Mouse (Mus musculus): ENCODE data around the gene Rbm33. TPM values are rescaled to one million over a fixed set of nuclear protein-coding genes. Genes with fewer than 3 reads are reported as not detected.
A peak's percentile ranks its signal among the peaks of the same experiment; 100 is the strongest.

The Rbm33 gene
- polyA plus RNA-seq, 1 experiment from 2014 or later: 15.0 TPM

DNA sequence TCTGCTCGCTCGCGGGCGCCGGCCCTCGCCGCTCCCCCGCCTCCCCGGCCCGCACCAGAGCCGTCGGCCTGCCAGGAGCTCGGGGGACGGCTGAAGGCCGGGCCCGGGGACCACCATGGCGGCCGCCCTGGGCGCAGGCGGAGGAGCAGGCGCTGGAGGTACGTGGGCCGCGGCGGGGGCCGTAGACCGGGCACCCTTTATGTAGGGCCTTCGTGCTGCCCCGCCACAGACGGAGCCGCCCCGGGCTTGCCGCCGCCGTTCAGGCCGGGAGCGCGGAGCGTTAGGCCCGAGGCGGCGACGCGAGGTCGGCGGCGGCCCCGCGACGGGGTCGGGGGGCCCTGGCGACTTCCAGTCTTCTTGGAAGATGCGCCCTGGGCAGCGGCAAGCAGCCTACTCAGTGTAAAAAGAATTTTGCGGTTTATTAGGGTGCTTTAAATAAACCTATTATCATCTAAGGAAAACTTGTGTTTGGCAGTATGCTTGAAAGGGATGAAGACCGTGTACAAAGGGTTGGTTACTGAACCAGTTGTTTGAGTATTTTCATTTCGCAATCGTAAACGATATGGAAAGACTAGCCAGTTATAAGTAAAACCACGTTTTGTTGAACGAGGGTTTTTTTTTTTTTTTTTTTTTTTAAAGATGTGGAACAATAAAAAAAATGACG lies 464 bp downstream of the Rbm33 start:
- no peak for DNase-seq (ENCODE audit: low spot score)
- Histone ChIP-seq H3K27me3 (replicated peaks; ENCODE audit: control insufficient read depth, insufficient read depth, low read length) (no peaks in the 10 kb centered on the region), H3K4me3 (ENCODE audit: low read depth, low read length) (peak overlapping the region; percentile 98), H3K4me1 (ENCODE audit: control insufficient read depth, insufficient read depth, low read length) (peaks cover 22% of the 10 kb centered on the region), H3K27ac (replicated peaks; ENCODE audit: low read depth, low read length) (peak overlapping the region; percentile 100), H3K4me2 (ENCODE audit: low read depth, low read length) (peak overlapping the region; percentile 75), H3K9ac (ENCODE audit: low read depth, low read length) (peak overlapping the region; percentile 99), H3K36me3 (ENCODE audit: control insufficient read depth, insufficient read depth, low read length) (peaks cover 8% of the 10 kb centered on the region; the same call in 1 of the 2 replicates), H3K9me3 (ENCODE audit: control insufficient read depth, low read length) (no peaks in the 10 kb centered on the region)
- peak; percentile 76 for ATAC-seq (ENCODE audit: low read depth)
- WGBS: 1% methylated on average over 34 of the region's 62 CpGs

DNA sequence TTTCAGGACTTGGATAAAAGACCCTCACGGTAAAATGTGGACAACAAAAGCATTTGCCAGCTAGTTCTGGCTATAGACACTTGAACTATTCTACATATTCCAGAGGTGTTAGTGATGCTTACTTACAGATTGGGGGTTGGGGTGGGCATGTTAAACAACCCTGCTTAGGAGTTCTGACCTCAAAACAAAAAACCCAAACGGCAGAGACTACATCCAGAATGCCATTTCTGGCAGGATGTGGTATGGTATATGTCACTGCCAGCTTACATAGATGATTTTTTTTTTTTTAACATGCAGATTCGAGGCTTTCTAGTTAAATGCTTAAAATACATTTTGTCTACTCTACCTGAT lies 971 bp downstream of the Rbm33 start:
- Histone ChIP-seq H3K36me3 (ENCODE audit: control insufficient read depth, insufficient read depth, low read length) (peaks cover 8% of the 10 kb centered on the region; the same call in 1 of the 2 replicates), H3K27me3 (replicated peaks; ENCODE audit: control insufficient read depth, insufficient read depth, low read length) (no peaks in the 10 kb centered on the region), H3K4me2 (ENCODE audit: low read depth, low read length) (peak overlapping the region; percentile 75), H3K9me3 (ENCODE audit: control insufficient read depth, low read length) (no peaks in the 10 kb centered on the region), H3K9ac (ENCODE audit: low read depth, low read length) (peak overlapping the region; percentile 99), H3K4me3 (ENCODE audit: low read depth, low read length) (peak overlapping the region; percentile 98), H3K4me1 (ENCODE audit: control insufficient read depth, insufficient read depth, low read length) (peaks cover 22% of the 10 kb centered on the region), H3K27ac (replicated peaks; ENCODE audit: low read depth, low read length) (peak overlapping the region; percentile 100; the same call in 1 of the 2 replicates)
- DNase-seq (ENCODE audit: low spot score): peak; percentile 20
- ATAC-seq (ENCODE audit: low read depth): no peak
- WGBS: under 1% methylated on average over 3 of the region's 3 CpGs

DNA sequence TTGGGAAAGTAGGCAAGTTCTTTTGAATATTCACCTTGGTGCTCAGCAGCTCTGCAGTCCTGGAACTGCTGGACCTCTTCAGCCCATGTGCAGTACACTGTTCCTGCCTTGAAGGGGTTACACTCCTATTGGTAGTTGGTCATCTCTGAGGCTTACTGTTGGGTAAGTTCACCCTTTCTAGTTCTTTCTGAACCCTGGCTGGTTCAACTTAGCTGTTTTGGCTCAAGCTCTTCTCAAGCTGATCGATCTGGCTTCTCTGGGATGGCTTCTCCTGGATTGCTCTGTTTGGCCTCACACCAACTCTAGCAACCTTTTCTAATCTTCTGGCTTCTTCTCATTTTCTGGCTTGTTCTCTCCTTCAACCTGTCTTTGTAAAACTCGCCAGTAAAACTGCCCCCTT lies 1.8 kb downstream of the Rbm33 start:
- Histone ChIP-seq H3K4me3 (ENCODE audit: low read depth, low read length) (peak overlapping the region; percentile 98), H3K4me2 (ENCODE audit: low read depth, low read length) (peak overlapping the region; percentile 75), H3K27ac (replicated peaks; ENCODE audit: low read depth, low read length) (no peak overlapping the region), H3K27me3 (replicated peaks; ENCODE audit: control insufficient read depth, insufficient read depth, low read length) (no peaks in the 10 kb centered on the region), H3K4me1 (ENCODE audit: control insufficient read depth, insufficient read depth, low read length) (peaks cover 22% of the 10 kb centered on the region), H3K36me3 (ENCODE audit: control insufficient read depth, insufficient read depth, low read length) (peaks cover 8% of the 10 kb centered on the region; the same call in 1 of the 2 replicates), H3K9ac (ENCODE audit: low read depth, low read length) (peak overlapping the region; percentile 99), H3K9me3 (ENCODE audit: control insufficient read depth, low read length) (no peaks in the 10 kb centered on the region)
- DNase-seq (ENCODE audit: low spot score) (no peak), ATAC-seq (ENCODE audit: low read depth) (no peak)
- 63% methylated on average over 2 of the region's 2 CpGs for WGBS

DNA sequence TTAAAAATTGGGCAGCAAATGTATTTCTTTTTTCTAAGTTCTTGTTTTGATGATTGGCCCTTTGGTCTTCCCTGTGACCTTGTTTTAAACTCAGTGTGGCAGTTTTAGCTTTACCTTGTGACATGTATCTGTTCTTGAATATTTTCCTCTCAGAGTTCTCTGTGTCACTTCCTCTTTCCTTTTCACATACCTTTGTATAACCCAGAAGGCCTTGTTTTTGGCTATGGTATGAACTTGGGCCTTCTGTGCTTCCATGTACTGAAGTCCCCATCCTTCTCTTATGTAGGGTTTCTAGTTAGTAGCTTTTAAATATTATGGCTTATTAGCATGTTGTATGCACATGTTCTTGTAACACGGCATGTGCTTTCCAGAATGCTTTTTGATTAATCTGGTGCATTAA lies 4.8 kb downstream of the Rbm33 start:
- H3K4me1 ChIP-seq (ENCODE audit: control insufficient read depth, insufficient read depth, low read length): peaks cover 22% of the 10 kb centered on the region
- WGBS: 96% methylated on average over 1 of the region's 1 CpGs
- DNase-seq (ENCODE audit: low spot score) (no peak), ATAC-seq (ENCODE audit: low read depth) (no peak)
- H3K27ac ChIP-seq (replicated peaks; ENCODE audit: low read depth, low read length): no peak overlapping the region
- H3K9me3 ChIP-seq (ENCODE audit: control insufficient read depth, low read length): no peaks in the 10 kb centered on the region
- no peak overlapping the region for H3K4me3 ChIP-seq (ENCODE audit: low read depth, low read length)
- peaks cover 8% of the 10 kb centered on the region; the same call in 1 of the 2 replicates for H3K36me3 ChIP-seq (ENCODE audit: control insufficient read depth, insufficient read depth, low read length)
- no peaks in the 10 kb centered on the region for H3K27me3 ChIP-seq (replicated peaks; ENCODE audit: control insufficient read depth, insufficient read depth, low read length)
- no peak overlapping the region for H3K9ac ChIP-seq (ENCODE audit: low read depth, low read length)
- H3K4me2 ChIP-seq (ENCODE audit: low read depth, low read length): no peak overlapping the region

DNA sequence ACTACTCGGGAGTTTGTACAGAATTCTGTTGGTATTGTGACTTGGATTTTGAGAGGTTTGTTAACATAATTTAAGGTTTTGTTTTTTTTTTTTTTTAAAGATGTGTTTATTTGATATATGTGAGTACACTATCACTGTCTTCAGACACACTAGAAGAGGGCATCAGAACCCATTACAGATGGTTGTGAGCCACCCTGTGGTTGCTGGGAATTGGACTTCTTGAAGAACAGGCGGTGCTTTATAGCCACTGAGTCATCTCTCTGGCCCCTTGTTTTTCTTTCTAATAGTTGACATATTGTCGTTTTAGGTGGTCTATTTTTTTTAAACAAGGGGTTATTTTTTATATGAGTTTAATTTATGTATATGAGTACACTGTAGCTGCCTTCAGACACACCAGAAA lies 5.3 kb downstream of the Rbm33 start:
- no peak for ATAC-seq (ENCODE audit: low read depth)

DNA sequence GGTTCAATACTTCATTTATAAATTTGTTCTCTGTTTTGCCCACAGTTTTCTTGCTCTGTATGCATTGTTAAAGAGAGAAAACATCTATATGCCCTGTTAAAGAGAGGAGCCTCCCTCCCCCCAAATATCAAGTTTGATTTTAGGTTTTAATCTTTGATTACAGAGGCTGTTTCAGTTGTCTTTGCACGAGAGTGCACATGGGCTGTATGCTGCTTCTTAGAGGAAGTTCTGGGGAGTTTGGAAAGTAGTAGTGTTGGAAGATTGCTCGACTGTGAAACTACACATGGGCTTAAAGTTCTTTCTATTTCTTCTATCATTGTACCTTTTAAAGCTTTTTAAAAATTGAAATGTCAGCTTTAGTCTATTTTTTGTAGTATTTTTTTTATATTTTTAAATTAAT lies 6.9 kb downstream of the Rbm33 start:
- H3K4me1 ChIP-seq (ENCODE audit: control insufficient read depth, insufficient read depth, low read length): peaks cover 14% of the 10 kb centered on the region
- no peaks in the 10 kb centered on the region for H3K27me3 ChIP-seq (replicated peaks; ENCODE audit: control insufficient read depth, insufficient read depth, low read length)
- WGBS: 80% methylated on average over 2 of the region's 2 CpGs
- no peak for DNase-seq (ENCODE audit: low spot score)
- H3K4me2 ChIP-seq (ENCODE audit: low read depth, low read length): no peak overlapping the region
- ATAC-seq (ENCODE audit: low read depth): no peak
- no peak overlapping the region for H3K4me3 ChIP-seq (ENCODE audit: low read depth, low read length)
- H3K27ac ChIP-seq (replicated peaks; ENCODE audit: low read depth, low read length): no peak overlapping the region
- no peak overlapping the region for H3K9ac ChIP-seq (ENCODE audit: low read depth, low read length)
- peaks cover 6% of the 10 kb centered on the region; the same call in 1 of the 2 replicates for H3K36me3 ChIP-seq (ENCODE audit: control insufficient read depth, insufficient read depth, low read length)
- H3K9me3 ChIP-seq (ENCODE audit: control insufficient read depth, low read length): no peaks in the 10 kb centered on the region

More for the DNA sequence above, 5.3 kb downstream of the Rbm33 start:
- H3K4me1 ChIP-seq (ENCODE audit: control insufficient read depth, insufficient read depth, low read length): peaks cover 22% of the 10 kb centered on the region
- H3K9ac ChIP-seq (ENCODE audit: low read depth, low read length): no peak overlapping the region
- H3K36me3 ChIP-seq (ENCODE audit: control insufficient read depth, insufficient read depth, low read length): peaks cover 8% of the 10 kb centered on the region; the same call in 1 of the 2 replicates
- no peak overlapping the region for H3K4me2 ChIP-seq (ENCODE audit: low read depth, low read length)
- WGBS: 81% methylated on average over 3 of the region's 3 CpGs
- no peak overlapping the region for H3K27ac ChIP-seq (replicated peaks; ENCODE audit: low read depth, low read length)
- H3K9me3 ChIP-seq (ENCODE audit: control insufficient read depth, low read length): no peaks in the 10 kb centered on the region
- no peaks in the 10 kb centered on the region for H3K27me3 ChIP-seq (replicated peaks; ENCODE audit: control insufficient read depth, insufficient read depth, low read length)
- no peak for DNase-seq (ENCODE audit: low spot score)
- H3K4me3 ChIP-seq (ENCODE audit: low read depth, low read length): no peak overlapping the region

DNA sequence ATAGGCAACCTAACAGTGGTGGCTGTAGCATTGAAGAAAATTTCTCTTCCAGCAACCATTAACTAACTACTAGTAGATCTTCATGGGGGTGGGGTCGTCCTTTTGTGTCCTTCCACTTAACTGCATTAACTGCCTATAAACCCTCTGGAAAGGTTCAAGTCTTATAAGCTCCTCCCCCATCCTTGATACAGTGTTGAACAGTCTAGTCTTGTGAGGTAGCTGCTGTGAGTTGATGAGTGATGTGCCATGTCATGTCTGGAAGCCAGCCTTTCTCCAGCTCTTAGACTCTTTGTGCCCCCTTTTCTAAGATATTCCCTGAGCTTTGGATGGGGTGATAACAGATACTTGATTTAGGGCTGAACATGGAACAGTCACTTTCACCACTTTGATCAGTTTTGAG lies 7.5 kb downstream of the Rbm33 start:
- Histone ChIP-seq H3K9ac (ENCODE audit: low read depth, low read length) (no peak overlapping the region), H3K4me3 (ENCODE audit: low read depth, low read length) (no peak overlapping the region), H3K9me3 (ENCODE audit: control insufficient read depth, low read length) (no peaks in the 10 kb centered on the region), H3K36me3 (ENCODE audit: control insufficient read depth, insufficient read depth, low read length) (0 out of 2 replicates have a peak, but pooled peaks cover 5% of the 10 kb centered on the region), H3K4me2 (ENCODE audit: low read depth, low read length) (no peak overlapping the region), H3K4me1 (ENCODE audit: control insufficient read depth, insufficient read depth, low read length) (peaks cover 9% of the 10 kb centered on the region), H3K27ac (replicated peaks; ENCODE audit: low read depth, low read length) (no peak overlapping the region), H3K27me3 (replicated peaks; ENCODE audit: control insufficient read depth, insufficient read depth, low read length) (no peaks in the 10 kb centered on the region)
- ATAC-seq (ENCODE audit: low read depth): no peak
- 74% methylated on average over 1 of the region's 1 CpGs for WGBS
- DNase-seq (ENCODE audit: low spot score): no peak

DNA sequence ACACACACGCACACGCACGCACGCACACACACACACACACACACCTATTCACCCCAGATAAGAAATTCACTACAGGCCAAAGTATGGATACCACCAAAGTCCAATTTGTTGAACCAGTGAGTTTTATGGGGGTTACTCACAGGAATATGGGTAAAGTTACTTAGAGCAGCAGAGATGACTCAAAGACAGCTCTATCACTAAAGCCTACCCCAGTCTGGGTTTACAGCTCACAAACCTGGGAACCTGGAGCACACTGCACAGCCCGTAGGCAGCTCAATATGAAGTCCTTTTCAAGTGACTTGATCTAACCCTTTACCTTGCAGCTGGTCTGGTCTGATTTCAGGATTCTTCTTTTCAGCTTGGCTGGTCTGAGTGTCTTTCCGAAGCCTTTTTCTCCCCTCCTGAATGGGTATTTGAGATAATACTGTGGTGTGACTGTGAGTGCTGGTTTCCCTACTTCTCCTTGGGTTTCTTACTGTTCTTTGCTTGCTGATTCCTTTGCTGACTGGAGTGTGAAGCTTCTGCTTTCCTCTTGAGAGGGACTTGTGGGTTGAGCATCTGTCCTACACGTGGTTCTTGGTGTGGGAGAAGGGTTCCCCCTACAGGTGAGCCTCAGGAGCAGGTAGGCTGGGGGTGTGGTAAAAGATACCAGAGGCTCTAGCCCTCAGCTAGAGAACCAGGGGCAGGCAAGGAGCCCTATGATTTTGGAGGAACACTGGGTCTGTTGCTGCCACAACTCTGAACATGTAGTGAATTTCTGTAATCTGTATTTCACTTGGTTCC lies 12.3 kb downstream of the Rbm33 start:
- H3K36me3 ChIP-seq (ENCODE audit: control insufficient read depth, insufficient read depth, low read length): peaks cover 23% of the 10 kb centered on the region
- no peak overlapping the region for H3K4me2 ChIP-seq (ENCODE audit: low read depth, low read length)
- H3K4me3 ChIP-seq (ENCODE audit: low read depth, low read length): no peak overlapping the region
- 76% methylated on average over 7 of the region's 7 CpGs for WGBS
- no peak overlapping the region for H3K27ac ChIP-seq (replicated peaks; ENCODE audit: low read depth, low read length)
- H3K9ac ChIP-seq (ENCODE audit: low read depth, low read length): no peak overlapping the region
- no peaks in the 10 kb centered on the region for H3K9me3 ChIP-seq (ENCODE audit: control insufficient read depth, low read length)
- H3K27me3 ChIP-seq (replicated peaks; ENCODE audit: control insufficient read depth, insufficient read depth, low read length): no peaks in the 10 kb centered on the region
- no peak for ATAC-seq (ENCODE audit: low read depth)
- peak; percentile 26 for DNase-seq (ENCODE audit: low spot score)
- no peaks in the 10 kb centered on the region for H3K4me1 ChIP-seq (ENCODE audit: control insufficient read depth, insufficient read depth, low read length)

All from embryonic facial prominence, embryonic 14.5 days (tissue).